28 mouse cellular contexts compared by ENCODE assay signal in genomic region chr2:6983902-6984301, GRCm38 (mm10).
DNase-seq lines count a peak whose midpoint lies in the region; ATAC-seq and TF ChIP-seq lines count a peak whose summit lies in the region.
"Had no signal": no experiment of that assay in that cellular context is flagged by ENCODE, and none has a peak within 500 bp of the region (broad histone marks: within the 10 kb centered on the region; RNA-seq: fewer than 3 reads in every experiment).

No protein-coding gene starts in this region.

- no peak overlapping the region for H3K9ac ChIP-seq in limb, embryonic 13.5 days
- H3K9ac ChIP-seq: embryonic facial prominence, embryonic 13.5 days; embryonic facial prominence, embryonic 15.5 days; forebrain, embryonic 12.5 days had no signal

- no peak overlapping the region for H3K4me3 ChIP-seq in layer of hippocampus, adult 2 months
- no peak overlapping the region for H3K4me3 ChIP-seq in limb, embryonic 13.5 days
- no peak overlapping the region for H3K4me3 ChIP-seq in hindbrain, embryonic 10.5 days
- H3K4me3 ChIP-seq: embryonic facial prominence, embryonic 13.5 days; embryonic facial prominence, embryonic 15.5 days; erythroblast, embryonic 14.5 days; forebrain, embryonic 10.5 days; forebrain, embryonic 12.5 days had no signal

- peak; percentile 48; the same call in 1 of the 2 replicates for ATAC-seq in limb, embryonic 13.5 days (ENCODE audit: low FRiP score, low read depth)
- ATAC-seq: activated CD4-positive, CD25-positive, alpha-beta regulatory T cell, adult 4 months; CD4-positive, CD25-positive, alpha-beta regulatory T cell, adult 4 months; forebrain, embryonic 14.5 days; forebrain, embryonic 16.5 days; Patski had no signal

- H3K4me1 ChIP-seq in limb, embryonic 13.5 days = peaks cover 5% of the 10 kb centered on the region; the same call in 1 of the 2 replicates
- no peaks in the 10 kb centered on the region; the same call in 1 of the 2 replicates for H3K4me1 ChIP-seq in hindbrain, embryonic 10.5 days (replicated peaks)
- H3K4me1 ChIP-seq: embryonic facial prominence, embryonic 13.5 days; embryonic facial prominence, embryonic 15.5 days; forebrain, embryonic 10.5 days; forebrain, embryonic 12.5 days had no signal

- peak overlapping the region; percentile 33; the same call in 1 of the 2 replicates for H3K27ac ChIP-seq in layer of hippocampus, adult 2 months
- H3K27ac ChIP-seq in limb, embryonic 13.5 days = no peak overlapping the region
- H3K27ac ChIP-seq in hindbrain, embryonic 10.5 days = no peak overlapping the region
- H3K27ac ChIP-seq: embryonic facial prominence, embryonic 13.5 days; embryonic facial prominence, embryonic 15.5 days; forebrain, embryonic 10.5 days; forebrain, embryonic 12.5 days had no signal

- no peak for TF ChIP-seq CTCF in layer of hippocampus, adult 2 months (conservative IDR thresholded peaks at IDR 0.05)
- no peak for TF ChIP-seq CTCF in brain, embryonic 14.5 days (IDR thresholded peaks at IDR 0.05; ENCODE audit: borderline replicate concordance, extremely low read depth, insufficient read depth, insufficient read length)

- no peaks in the 10 kb centered on the region for H3K27me3 ChIP-seq in limb, embryonic 13.5 days
- peaks cover 15% of the 10 kb centered on the region; the same call in 1 of the 2 replicates for H3K27me3 ChIP-seq in hindbrain, embryonic 10.5 days (ENCODE audit: insufficient read depth, poor library complexity, severe bottlenecking)
- H3K27me3 ChIP-seq: CH12.LX; embryonic facial prominence, embryonic 13.5 days; embryonic facial prominence, embryonic 15.5 days; forebrain, embryonic 12.5 days; Patski had no signal

- no peak for DNase-seq in layer of hippocampus, adult 2 months (ENCODE audit: low spot score in 2 of 2)
- no peak for DNase-seq in layer of hippocampus, adult 11-12 months (ENCODE audit: low spot score)
- DNase-seq in brain, embryonic 14.5 days (ENCODE audit: low read depth) = peak; percentile 53
- no peak for DNase-seq in retina, embryonic 14.5 days (ENCODE audit: low spot score)
- DNase-seq in hindbrain, embryonic 10.5 days (ENCODE audit: low spot score) = no peak
- DNase-seq: adrenal gland, adult 8-10 months; adrenal gland, postnatal 14 days; adrenal gland, postnatal 36 days; B cell, adult 2 months; cerebellum, adult 11 months; cerebellum, adult 2 months; cerebellum, adult 9-10 months; cerebellum, postnatal 10 days; cerebellum, postnatal 25 days; embryo, embryonic 11 days had no signal

- TF ChIP-seq POLR2A in brain, embryonic 14.5 days (IDR thresholded peaks at IDR 0.05; ENCODE audit: borderline replicate concordance, extremely low read depth, insufficient read depth, insufficient read length, poor library complexity, severe bottlenecking) = no peak

- WGBS in limb, embryonic 13.5 days = 51% methylated on average over 6 of the region's 6 CpGs
- 66% methylated on average over 6 of the region's 6 CpGs for WGBS in hindbrain, embryonic 10.5 days

- no peaks in the 10 kb centered on the region for H3K9me3 ChIP-seq in limb, embryonic 13.5 days
- no peaks in the 10 kb centered on the region for H3K9me3 ChIP-seq in hindbrain, embryonic 10.5 days
- H3K9me3 ChIP-seq: embryonic facial prominence, embryonic 13.5 days; embryonic facial prominence, embryonic 15.5 days; forebrain, embryonic 12.5 days; G1E had no signal

- no peak overlapping the region for H3K4me2 ChIP-seq in limb, embryonic 13.5 days (replicated peaks)
- H3K4me2 ChIP-seq: embryonic facial prominence, embryonic 13.5 days; embryonic facial prominence, embryonic 15.5 days; forebrain, embryonic 12.5 days had no signal

- H3K36me3 ChIP-seq in limb, embryonic 13.5 days = no peaks in the 10 kb centered on the region
- no peaks in the 10 kb centered on the region for H3K36me3 ChIP-seq in hindbrain, embryonic 10.5 days
- H3K36me3 ChIP-seq: embryonic facial prominence, embryonic 13.5 days; embryonic facial prominence, embryonic 15.5 days; forebrain, embryonic 10.5 days; forebrain, embryonic 12.5 days; G1E had no signal
